Comparison of ENCODE assay signal across 16 mouse cellular contexts in genomic region chr1:150775742-150776141, GRCm38 (mm10).
A peak's percentile ranks its signal among the peaks of the same experiment; 100 is the strongest.
DNase-seq lines count a peak whose midpoint lies in the region; ATAC-seq and TF ChIP-seq lines count a peak whose summit lies in the region.
"Had no signal": no experiment of that assay in that cellular context is flagged by ENCODE, and none has a peak within 500 bp of the region (broad histone marks: within the 10 kb centered on the region; RNA-seq: fewer than 3 reads in every experiment).

No protein-coding gene starts in this region.

- DNase-seq in cerebellum, adult 2 months = peak; percentile 22 to 29
- no peak for DNase-seq in cerebellum, adult 9-11 months
- DNase-seq in heart, adult 8-10 months (ENCODE audit: low spot score) = no peak
- peak; percentile 51 to 63 for DNase-seq in left cerebral cortex, postnatal 10 days (ENCODE audit: extremely low spot score in 1 of 2, low spot score in 2 of 2)
- DNase-seq in left cerebral cortex, adult 9 months (ENCODE audit: low spot score in 2 of 2) = no peak
- DNase-seq in right cerebral cortex, postnatal 4 days = peak; percentile 68
- DNase-seq in right cerebral cortex, adult 18-20 months = no peak
- DNase-seq: adrenal gland, adult 2 months; thymus, postnatal 25 days had no signal

- H3K27ac ChIP-seq in cerebellum, adult 2 months (ENCODE audit: insufficient read depth, low read length) = no peak overlapping the region
- 0 out of 2 replicates have a peak overlapping the region, but pooled peaks have one; percentile 6 for H3K27ac ChIP-seq in heart, embryonic 12.5 days (ENCODE audit: poor library complexity, severe bottlenecking)
- H3K27ac ChIP-seq: embryonic facial prominence, embryonic 13.5 days; forebrain, embryonic 13.5 days; kidney, postnatal 0 days; midbrain, embryonic 15.5 days; stomach, postnatal 0 days had no signal

- ATAC-seq in heart, embryonic 12.5 days (ENCODE audit: insufficient number of reproducible peaks, low FRiP score) = no peak
- ATAC-seq: forebrain, embryonic 13.5 days; midbrain, embryonic 15.5 days had no signal

- H3K9me3 ChIP-seq in heart, embryonic 12.5 days (replicated peaks) = no peaks in the 10 kb centered on the region
- H3K9me3 ChIP-seq: embryonic facial prominence, embryonic 13.5 days; forebrain, embryonic 13.5 days; midbrain, embryonic 15.5 days had no signal

- WGBS in cerebellum, adult 2 months = 38% methylated on average over 2 of the region's 2 CpGs
- 55% methylated on average over 2 of the region's 2 CpGs for WGBS in heart, embryonic 12.5 days

- peaks cover 8% of the 10 kb centered on the region for H3K36me3 ChIP-seq in heart, embryonic 12.5 days
- H3K36me3 ChIP-seq: midbrain, embryonic 15.5 days had no signal

- H3K9ac ChIP-seq in heart, embryonic 12.5 days = no peak overlapping the region
- H3K9ac ChIP-seq: embryonic facial prominence, embryonic 13.5 days; forebrain, embryonic 13.5 days; midbrain, embryonic 15.5 days had no signal

- TF ChIP-seq POLR2A in cerebellum, adult 2 months (IDR thresholded peaks at IDR 0.05; ENCODE audit: borderline replicate concordance, insufficient read depth, low read length) = no peak

- no peaks in the 10 kb centered on the region for H3K27me3 ChIP-seq in cerebellum, adult 2 months (ENCODE audit: control insufficient read depth, insufficient read depth, low read length)
- H3K27me3 ChIP-seq in heart, embryonic 12.5 days (replicated peaks) = no peaks in the 10 kb centered on the region
- H3K27me3 ChIP-seq: embryonic facial prominence, embryonic 13.5 days; forebrain, embryonic 13.5 days; midbrain, embryonic 15.5 days had no signal

- TF ChIP-seq CTCF in cerebellum, adult 2 months (IDR thresholded peaks at IDR 0.05; ENCODE audit: borderline replicate concordance, insufficient read depth, low read depth, low read length) = no peak

- intact Hi-C loops in left cerebral cortex, postnatal 10 days (cut with DNase I) = no loop called here

- H3K4me1 ChIP-seq in cerebellum, adult 2 months (ENCODE audit: control insufficient read depth, insufficient read depth, low read length) = no peaks in the 10 kb centered on the region
- peaks cover 5% of the 10 kb centered on the region for H3K4me1 ChIP-seq in heart, embryonic 12.5 days (replicated peaks)
- H3K4me1 ChIP-seq: midbrain, embryonic 15.5 days had no signal

- H3K4me2 ChIP-seq in heart, embryonic 12.5 days = no peak overlapping the region
- H3K4me2 ChIP-seq: embryonic facial prominence, embryonic 13.5 days; forebrain, embryonic 13.5 days; liver, embryonic 11.5 days; midbrain, embryonic 15.5 days had no signal

- H3K4me3 ChIP-seq in cerebellum, adult 2 months (replicated peaks; ENCODE audit: insufficient read depth, low read depth, low read length) = no peak overlapping the region
- H3K4me3 ChIP-seq in heart, embryonic 12.5 days = no peak overlapping the region
- H3K4me3 ChIP-seq: embryonic facial prominence, embryonic 13.5 days; forebrain, embryonic 13.5 days; midbrain, embryonic 15.5 days had no signal

Comparison
In these comparisons a context has a peak if more than half of its experiments do, and no peak if none do; other contexts are left out.
1. DNase-seq: peak in cerebellum, adult 2 months (2 of 2), left cerebral cortex, postnatal 10 days (2 of 2) and right cerebral cortex, postnatal 4 days (single experiment); none in cerebellum, adult 9-11 months (single experiment), heart, adult 8-10 months (single experiment), left cerebral cortex, adult 9 months (0 of 2) and right cerebral cortex, adult 18-20 months (single experiment).